Mouse (Mus musculus): ENCODE measurements around the gene Dppa2. TPM values are rescaled to one million over a fixed set of nuclear protein-coding genes. Genes with fewer than 3 reads are reported as not detected.
A peak's percentile ranks its signal among the peaks of the same experiment; 100 is the strongest.
"Not testable (repeated sequence)": the region's sequence is repeated elsewhere in the genome, so short reads cannot be mapped to it uniquely, and the experiment has no call there.

Gene Dppa2
- polyA plus RNA-seq, 1 experiment from 2014 or later, result not detected

DNA sequence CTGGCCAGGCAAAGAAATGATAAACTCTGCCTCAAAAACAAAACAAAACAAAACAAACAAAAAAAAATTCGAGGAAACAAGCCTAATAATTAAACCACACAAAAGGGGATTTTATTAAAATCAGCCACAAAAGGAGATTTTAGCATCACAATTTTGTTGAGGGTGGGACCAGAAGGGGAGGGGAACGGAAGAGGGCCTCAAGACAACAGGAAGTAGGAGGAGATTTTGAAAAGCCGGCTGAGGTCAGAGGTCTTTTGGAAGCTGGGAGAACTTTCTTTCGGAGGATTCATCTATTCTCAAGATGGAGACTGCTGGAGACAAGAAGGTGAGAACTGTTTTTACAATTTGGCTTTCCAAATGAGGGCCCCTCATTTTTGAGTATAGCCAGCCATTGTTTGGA, 20.2 kb upstream of the Dppa2 start, which contains the start of gene Dppa4:
Gene Dppa4, plus strand, starts transcription at position 217 of the 400 bp plus-strand sequence.
- H3K4me3 ChIP-seq (ENCODE audit: low read depth, low read length), result no peak within 1 kb of the TSS
- ATAC-seq (replicated peaks; ENCODE audit: insufficient number of reproducible peaks, low FRiP score, low TSS enrichment, low read depth) (no peak), DNase-seq (ENCODE audit: low spot score) (no peak)
- no peak within 1 kb of the TSS for H3K9ac ChIP-seq (replicated peaks; ENCODE audit: low read length)
- H3K4me1 ChIP-seq (ENCODE audit: control insufficient read depth, insufficient read depth, low read length), result no peaks in the 10 kb centered on the region
- 71% methylated on average over 4 of the region's 4 CpGs for WGBS
- H3K4me2 ChIP-seq (ENCODE audit: low read depth, low read length), result no peak within 1 kb of the TSS
- no peaks in the 10 kb centered on the region for H3K36me3 ChIP-seq (replicated peaks; ENCODE audit: control insufficient read depth, insufficient read depth, low read depth, low read length)
- no peaks in the 10 kb centered on the region for H3K27me3 ChIP-seq (ENCODE audit: control insufficient read depth, insufficient read depth, low read length)
- no peaks in the 10 kb centered on the region for H3K9me3 ChIP-seq (replicated peaks; ENCODE audit: control insufficient read depth, low read length)
- no peak within 1 kb of the TSS for H3K27ac ChIP-seq (replicated peaks; ENCODE audit: low read depth, low read length)

DNA sequence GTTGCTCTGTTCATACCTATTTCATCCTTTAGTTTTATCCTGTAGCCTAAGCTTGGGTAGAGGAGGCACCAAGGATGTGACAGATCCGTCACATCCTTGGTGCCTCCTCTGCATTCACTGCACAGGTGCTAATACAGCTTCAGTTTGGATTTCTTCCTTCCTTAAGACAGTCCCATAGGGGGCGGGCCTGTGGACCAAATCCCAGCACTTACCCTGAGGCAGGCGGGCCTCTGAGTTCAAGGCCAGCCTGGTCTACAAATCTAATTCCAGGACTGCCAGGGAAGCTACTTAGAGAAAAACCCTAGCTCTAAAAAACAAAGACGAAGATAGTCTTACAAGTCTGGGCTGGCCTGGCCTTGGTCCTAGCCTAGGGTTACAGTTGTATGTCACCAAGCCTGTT, 18.2 kb upstream of the Dppa2 start:
- Histone ChIP-seq H3K27me3 (ENCODE audit: control insufficient read depth, insufficient read depth, low read length) (no peaks in the 10 kb centered on the region), H3K9ac (replicated peaks; ENCODE audit: low read length) (no peak overlapping the region), H3K9me3 (replicated peaks; ENCODE audit: control insufficient read depth, low read length) (no peaks in the 10 kb centered on the region), H3K27ac (replicated peaks; ENCODE audit: low read depth, low read length) (no peak overlapping the region), H3K4me1 (ENCODE audit: control insufficient read depth, insufficient read depth, low read length) (no peaks in the 10 kb centered on the region), H3K4me2 (ENCODE audit: low read depth, low read length) (no peak overlapping the region), H3K4me3 (ENCODE audit: low read depth, low read length) (no peak overlapping the region), H3K36me3 (replicated peaks; ENCODE audit: control insufficient read depth, insufficient read depth, low read depth, low read length) (no peaks in the 10 kb centered on the region)
- WGBS, result 89% methylated on average over 4 of the region's 4 CpGs
- no peak for DNase-seq (ENCODE audit: low spot score)
- ATAC-seq (replicated peaks; ENCODE audit: insufficient number of reproducible peaks, low FRiP score, low TSS enrichment, low read depth), result no peak

DNA sequence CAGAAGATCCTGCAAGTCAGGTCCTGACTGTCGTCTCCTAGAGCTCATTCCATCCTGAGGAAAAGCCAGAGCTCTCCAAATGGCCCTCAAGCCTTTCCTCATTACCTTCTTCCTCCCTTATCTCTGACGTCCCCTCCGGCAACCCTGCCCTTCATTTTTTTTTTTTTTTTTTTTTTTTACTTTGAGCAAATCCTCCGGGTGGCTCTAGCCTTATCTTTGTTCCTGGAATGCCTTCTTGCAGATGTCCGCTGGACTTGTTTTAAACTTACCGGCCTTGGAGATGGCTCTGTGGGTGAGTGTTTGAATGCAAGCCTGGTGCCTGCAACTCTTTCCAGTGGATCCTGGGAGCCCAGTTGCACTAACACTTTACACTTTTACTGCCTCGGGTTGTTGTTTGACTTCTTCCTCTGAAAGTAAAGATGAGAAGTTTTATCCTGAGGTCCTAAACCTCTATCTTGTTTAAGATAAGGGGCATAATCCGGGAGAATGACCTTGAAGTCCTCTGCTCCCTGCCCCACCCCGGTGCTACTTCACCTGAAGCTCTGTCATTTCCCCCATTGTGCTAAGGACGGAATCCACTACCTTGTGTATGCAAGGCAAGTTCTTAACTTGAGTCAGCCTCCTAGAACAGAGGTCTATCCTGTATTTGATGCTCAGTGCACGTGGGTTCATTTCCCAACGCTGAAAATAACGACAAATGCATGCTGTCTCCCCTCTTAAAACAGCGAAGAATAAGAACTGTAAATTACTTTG, 6.1 kb upstream of the Dppa2 start:
- Histone ChIP-seq H3K4me1 (ENCODE audit: control insufficient read depth, insufficient read depth, low read length) (no peaks in the 10 kb centered on the region), H3K4me2 (ENCODE audit: low read depth, low read length) (no peak overlapping the region), H3K9me3 (replicated peaks; ENCODE audit: control insufficient read depth, low read length) (no peaks in the 10 kb centered on the region), H3K27ac (replicated peaks; ENCODE audit: low read depth, low read length) (no peak overlapping the region), H3K36me3 (replicated peaks; ENCODE audit: control insufficient read depth, insufficient read depth, low read depth, low read length) (no peaks in the 10 kb centered on the region), H3K27me3 (ENCODE audit: control insufficient read depth, insufficient read depth, low read length) (no peaks in the 10 kb centered on the region), H3K9ac (replicated peaks; ENCODE audit: low read length) (no peak overlapping the region), H3K4me3 (ENCODE audit: low read depth, low read length) (no peak overlapping the region)
- ATAC-seq (replicated peaks; ENCODE audit: insufficient number of reproducible peaks, low FRiP score, low TSS enrichment, low read depth) (no peak), DNase-seq (ENCODE audit: low spot score) (no peak)
- 74% methylated on average over 14 of the region's 14 CpGs for WGBS

DNA sequence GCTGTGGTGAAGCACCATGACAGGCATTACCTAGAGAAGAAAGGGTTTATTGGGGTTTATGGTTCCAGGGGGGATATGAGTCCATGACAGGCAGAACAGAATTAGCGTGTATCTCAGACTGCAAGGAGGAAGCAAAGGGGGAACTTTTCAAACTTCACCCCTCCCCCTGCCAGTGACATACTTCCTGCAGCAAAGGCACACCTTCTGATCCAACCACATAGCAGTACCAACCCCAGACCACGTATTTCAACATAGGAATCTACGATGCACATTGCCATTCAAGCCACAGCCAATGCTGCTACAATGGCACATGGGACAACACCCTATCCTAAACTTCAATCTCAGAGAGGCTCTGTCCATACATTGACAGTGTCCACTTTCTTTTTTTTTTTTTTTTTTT, 3.8 kb upstream of the Dppa2 start:
- WGBS, result 82% methylated on average over 3 of the region's 3 CpGs
- no peaks in the 10 kb centered on the region for H3K9me3 ChIP-seq (replicated peaks; ENCODE audit: control insufficient read depth, low read length)
- H3K4me2 ChIP-seq (ENCODE audit: low read depth, low read length), result no peak overlapping the region
- no peak overlapping the region for H3K4me3 ChIP-seq (ENCODE audit: low read depth, low read length)
- DNase-seq (ENCODE audit: low spot score) (no peak), ATAC-seq (replicated peaks; ENCODE audit: insufficient number of reproducible peaks, low FRiP score, low TSS enrichment, low read depth) (no peak)
- no peaks in the 10 kb centered on the region for H3K36me3 ChIP-seq (replicated peaks; ENCODE audit: control insufficient read depth, insufficient read depth, low read depth, low read length)
- no peaks in the 10 kb centered on the region for H3K27me3 ChIP-seq (ENCODE audit: control insufficient read depth, insufficient read depth, low read length)
- no peak overlapping the region for H3K9ac ChIP-seq (replicated peaks; ENCODE audit: low read length)
- no peak overlapping the region for H3K27ac ChIP-seq (replicated peaks; ENCODE audit: low read depth, low read length)
- no peaks in the 10 kb centered on the region for H3K4me1 ChIP-seq (ENCODE audit: control insufficient read depth, insufficient read depth, low read length)

DNA sequence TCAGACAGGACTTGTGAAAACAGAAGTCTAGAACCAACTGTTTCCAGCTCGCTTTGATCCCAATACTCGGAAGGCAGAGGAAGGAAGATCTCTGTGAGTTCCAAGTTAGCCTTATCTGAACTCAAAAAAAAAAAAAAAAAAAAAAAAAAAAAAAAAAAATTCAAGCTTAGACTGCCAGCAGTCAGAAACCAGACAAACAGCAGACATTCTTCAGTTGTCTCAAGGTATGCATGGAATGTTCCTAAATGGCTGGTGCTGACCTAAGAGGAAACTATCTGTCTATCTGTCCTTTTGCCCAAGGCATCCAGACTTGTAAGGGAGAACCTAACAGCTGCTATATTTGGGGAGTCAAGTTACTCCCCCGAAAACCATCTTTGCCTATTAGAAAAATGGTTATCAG, 275 bp downstream of the Dppa2 start:
- no peak overlapping the region for H3K27ac ChIP-seq (replicated peaks; ENCODE audit: low read depth, low read length)
- H3K36me3 ChIP-seq (replicated peaks; ENCODE audit: control insufficient read depth, insufficient read depth, low read depth, low read length), result no peaks in the 10 kb centered on the region
- WGBS, result 75% methylated on average over 3 of the region's 3 CpGs
- no peaks in the 10 kb centered on the region for H3K9me3 ChIP-seq (replicated peaks; ENCODE audit: control insufficient read depth, low read length)
- no peaks in the 10 kb centered on the region for H3K27me3 ChIP-seq (ENCODE audit: control insufficient read depth, insufficient read depth, low read length)
- no peak for ATAC-seq (replicated peaks; ENCODE audit: insufficient number of reproducible peaks, low FRiP score, low TSS enrichment, low read depth)
- no peaks in the 10 kb centered on the region for H3K4me1 ChIP-seq (ENCODE audit: control insufficient read depth, insufficient read depth, low read length)
- H3K4me2 ChIP-seq (ENCODE audit: low read depth, low read length), result no peak overlapping the region
- no peak overlapping the region for H3K4me3 ChIP-seq (ENCODE audit: low read depth, low read length)
- peak; percentile 10 for DNase-seq (ENCODE audit: low spot score)
- no peak overlapping the region for H3K9ac ChIP-seq (replicated peaks; ENCODE audit: low read length)

DNA sequence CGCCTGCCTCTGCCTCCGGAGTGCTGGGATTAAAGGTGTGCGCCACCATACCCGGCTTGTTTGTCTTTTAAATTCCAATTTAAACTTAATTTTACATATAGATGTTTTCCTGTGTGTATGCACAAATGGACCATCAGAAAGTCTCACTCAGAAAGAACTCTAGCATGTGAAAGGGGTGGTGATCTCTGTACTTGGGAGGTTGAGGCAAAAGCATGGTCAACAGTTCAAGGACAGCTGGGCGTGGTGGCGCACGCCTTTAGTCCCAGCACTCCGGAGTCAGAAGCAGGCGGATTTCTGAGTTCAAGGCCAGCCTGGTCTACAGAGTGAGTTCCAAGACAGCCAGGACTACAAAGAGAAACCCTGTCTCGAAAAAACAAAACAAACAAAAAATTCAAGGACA, 5.2 kb downstream of the Dppa2 start:
- 92% methylated on average over 10 of the region's 10 CpGs for WGBS
- not testable (repeated sequence) for ATAC-seq (replicated peaks; ENCODE audit: insufficient number of reproducible peaks, low FRiP score, low TSS enrichment, low read depth); H3K4me2 ChIP-seq (ENCODE audit: low read depth, low read length); H3K36me3 ChIP-seq (replicated peaks; ENCODE audit: control insufficient read depth, insufficient read depth, low read depth, low read length); H3K9me3 ChIP-seq (replicated peaks; ENCODE audit: control insufficient read depth, low read length); H3K9ac ChIP-seq (replicated peaks; ENCODE audit: low read length); H3K4me3 ChIP-seq (ENCODE audit: low read depth, low read length); H3K27me3 ChIP-seq (ENCODE audit: control insufficient read depth, insufficient read depth, low read length); DNase-seq (ENCODE audit: low spot score); H3K4me1 ChIP-seq (ENCODE audit: control insufficient read depth, insufficient read depth, low read length); H3K27ac ChIP-seq (replicated peaks; ENCODE audit: low read depth, low read length)

DNA sequence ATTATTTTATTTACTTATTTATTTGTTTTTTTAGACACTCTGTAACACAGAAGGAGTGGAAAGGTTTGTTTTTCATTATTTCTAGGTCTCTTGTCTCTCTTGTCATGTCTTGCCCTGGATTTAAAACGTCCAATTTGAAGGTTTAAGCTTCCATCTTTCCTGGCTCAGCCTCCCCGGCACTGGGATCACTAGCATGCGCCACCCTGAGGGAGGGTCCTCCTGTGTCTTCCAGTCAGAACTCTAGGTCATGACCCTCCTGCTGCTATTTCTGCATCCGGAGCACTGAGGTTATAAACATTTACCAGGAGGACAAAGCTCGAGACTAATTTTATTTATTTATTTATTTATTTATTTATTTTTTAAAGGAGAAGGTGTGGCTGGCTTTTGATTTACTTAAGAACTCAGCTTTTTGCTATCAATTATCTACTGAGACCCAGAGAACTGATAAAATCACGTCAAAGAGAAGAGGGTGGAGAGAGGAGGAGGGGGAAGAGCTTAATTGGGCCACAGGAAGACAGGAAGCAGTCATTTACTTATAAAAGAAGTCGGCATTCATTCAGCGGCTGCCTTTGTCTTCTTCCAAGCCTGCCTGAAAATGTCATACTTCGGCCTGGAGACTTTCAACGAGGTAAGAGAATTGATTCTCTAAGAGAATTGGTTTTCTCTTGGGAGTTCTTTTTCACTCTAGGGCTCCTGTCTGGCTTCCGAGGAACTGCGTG, 6.4 kb downstream of the Dppa2 start:
- DNase-seq (ENCODE audit: low spot score), result no peak
- Histone ChIP-seq H3K27me3 (ENCODE audit: control insufficient read depth, insufficient read depth, low read length) (no peaks in the 10 kb centered on the region), H3K9me3 (replicated peaks; ENCODE audit: control insufficient read depth, low read length) (no peaks in the 10 kb centered on the region), H3K36me3 (replicated peaks; ENCODE audit: control insufficient read depth, insufficient read depth, low read depth, low read length) (no peaks in the 10 kb centered on the region), H3K27ac (replicated peaks; ENCODE audit: low read depth, low read length) (no peak overlapping the region), H3K4me2 (ENCODE audit: low read depth, low read length) (no peak overlapping the region), H3K4me3 (ENCODE audit: low read depth, low read length) (no peak overlapping the region), H3K4me1 (ENCODE audit: control insufficient read depth, insufficient read depth, low read length) (no peaks in the 10 kb centered on the region), H3K9ac (replicated peaks; ENCODE audit: low read length) (no peak overlapping the region)
- ATAC-seq (replicated peaks; ENCODE audit: insufficient number of reproducible peaks, low FRiP score, low TSS enrichment, low read depth), result no peak
- 73% methylated on average over 12 of the region's 12 CpGs for WGBS

DNA sequence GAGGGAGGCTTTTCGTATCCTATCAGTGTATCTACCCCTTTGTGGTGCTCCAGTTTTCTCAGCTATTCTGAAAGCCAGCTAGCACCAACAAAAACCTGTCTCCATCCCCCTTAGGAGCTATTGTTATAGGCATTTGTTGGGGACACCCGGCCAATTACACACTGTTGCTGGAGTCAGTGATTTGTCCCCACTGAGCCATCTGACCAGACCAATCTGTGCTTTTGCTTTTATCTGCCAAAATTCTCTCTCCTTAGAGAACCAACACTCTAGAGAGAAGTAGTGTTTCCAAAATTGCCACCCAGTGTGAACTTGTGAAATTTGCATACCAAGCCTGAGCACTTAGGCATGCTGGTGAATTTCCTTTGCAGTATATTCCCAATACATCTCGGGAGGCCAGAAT, 11.6 kb downstream of the Dppa2 start:
- 86% methylated on average over 3 of the region's 3 CpGs for WGBS
- no peak overlapping the region for H3K4me2 ChIP-seq (ENCODE audit: low read depth, low read length)
- H3K4me1 ChIP-seq (ENCODE audit: control insufficient read depth, insufficient read depth, low read length), result no peaks in the 10 kb centered on the region
- H3K36me3 ChIP-seq (replicated peaks; ENCODE audit: control insufficient read depth, insufficient read depth, low read depth, low read length), result no peaks in the 10 kb centered on the region
- H3K9ac ChIP-seq (replicated peaks; ENCODE audit: low read length), result no peak overlapping the region
- ATAC-seq (replicated peaks; ENCODE audit: insufficient number of reproducible peaks, low FRiP score, low TSS enrichment, low read depth) (no peak), DNase-seq (ENCODE audit: low spot score) (no peak)
- H3K4me3 ChIP-seq (ENCODE audit: low read depth, low read length), result no peak overlapping the region
- no peaks in the 10 kb centered on the region for H3K27me3 ChIP-seq (ENCODE audit: control insufficient read depth, insufficient read depth, low read length)
- no peaks in the 10 kb centered on the region for H3K9me3 ChIP-seq (replicated peaks; ENCODE audit: control insufficient read depth, low read length)
- H3K27ac ChIP-seq (replicated peaks; ENCODE audit: low read depth, low read length), result no peak overlapping the region
